Mouse (Mus musculus): ENCODE results near the gene Tsc1. TPM values are rescaled to one million over a fixed set of nuclear protein-coding genes. Genes with fewer than 3 reads are reported as not detected.

Gene Tsc1
- total and polyA plus RNA-seq, 2 experiments from 2014 or later: 20.0 to 42.3 TPM

DNA sequence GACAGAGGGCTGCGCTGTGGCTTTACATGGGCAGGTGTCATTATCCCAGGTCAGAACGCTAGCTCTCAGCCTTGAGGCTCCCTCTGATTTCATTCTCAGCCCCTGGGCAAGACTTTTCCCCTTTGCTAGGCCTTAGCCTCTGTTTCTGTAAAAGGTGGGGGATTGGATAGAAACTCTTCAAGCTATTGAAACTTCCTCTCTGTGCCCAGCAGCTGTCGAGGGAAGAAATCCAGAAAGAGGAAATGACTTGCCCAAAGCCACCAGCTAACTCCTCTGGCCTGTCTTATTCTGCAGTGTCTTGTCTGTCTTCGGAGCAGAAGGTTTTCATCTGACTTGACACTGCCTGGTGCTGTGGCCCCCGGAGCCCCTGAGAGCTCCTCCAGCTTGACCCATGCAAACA, 57.5 kb downstream of the Tsc1 start:
- peaks cover 5% of the 10 kb centered on the region for H3K4me1 ChIP-seq (ENCODE audit: insufficient read depth, low read length)
- no peak overlapping the region for H3K9ac ChIP-seq (replicated peaks; ENCODE audit: low read length)
- 74% methylated on average over 5 of the region's 5 CpGs for WGBS
- no peaks in the 10 kb centered on the region for H3K27me3 ChIP-seq (ENCODE audit: insufficient read depth, low read length)
- no peak overlapping the region for H3K4me2 ChIP-seq (ENCODE audit: low read depth, low read length)
- H3K4me3 ChIP-seq (ENCODE audit: low read length): no peak overlapping the region
- H3K9me3 ChIP-seq (ENCODE audit: low read length): no peaks in the 10 kb centered on the region
- no peaks in the 10 kb centered on the region for H3K36me3 ChIP-seq (ENCODE audit: insufficient read depth, low read length)
- ATAC-seq (no peak), DNase-seq (ENCODE audit: low spot score) (no peak)
- no peak for TF ChIP-seq CTCF (IDR thresholded peaks at IDR 0.05; ENCODE audit: low read depth)
- H3K27ac ChIP-seq: no peak overlapping the region

DNA sequence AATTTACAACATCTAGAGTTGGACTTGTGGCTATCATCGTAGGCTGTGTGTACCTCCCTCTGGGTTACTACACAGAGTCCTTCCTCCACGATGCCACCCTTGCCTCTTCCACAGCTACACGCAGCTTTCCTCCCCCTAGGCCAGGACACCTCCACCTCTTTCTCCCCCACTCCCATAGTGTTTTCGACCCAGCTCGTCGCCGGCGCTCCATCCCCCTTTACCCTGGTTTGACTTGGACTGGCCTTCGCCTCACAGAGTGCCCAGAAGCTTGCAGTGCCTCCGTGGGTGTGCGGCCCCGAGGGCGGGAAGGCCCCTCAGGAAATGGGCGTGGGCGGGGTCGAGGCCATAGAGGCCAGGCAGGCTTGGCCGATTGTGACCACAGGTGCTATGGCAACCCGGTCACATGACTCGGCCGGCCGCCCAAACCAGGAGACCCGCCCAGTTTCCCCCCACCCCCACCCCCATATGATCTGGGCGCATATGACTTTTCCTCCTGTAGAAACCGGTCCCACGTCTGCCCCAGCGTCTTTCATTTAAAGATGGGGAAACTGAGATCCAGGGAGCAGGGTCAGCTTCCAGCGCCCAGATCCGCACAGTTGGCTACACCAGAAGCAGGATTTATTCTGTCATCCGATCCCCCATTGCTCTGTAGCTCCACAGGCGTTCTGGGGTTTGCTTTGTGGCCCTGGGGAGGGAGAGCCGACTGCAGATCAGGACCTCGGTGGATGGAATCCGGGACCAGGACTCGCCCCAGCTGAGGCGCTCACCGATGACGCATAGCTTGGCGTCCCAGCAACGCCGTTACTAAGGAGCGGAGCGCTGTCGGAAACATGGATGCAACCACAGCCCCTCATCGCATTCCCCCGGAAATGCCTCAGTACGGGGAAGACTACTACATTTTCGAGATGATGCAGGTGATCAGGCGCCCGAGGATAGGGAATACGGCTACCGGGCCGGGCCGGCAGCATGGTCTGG, 58.6 kb downstream of the Tsc1 start, which contains the start of the genes Spaca9 and Ak8:
Gene Spaca9, minus strand, starts transcription at position 367 of the 975 bp plus-strand sequence.
Gene Ak8, plus strand, starts transcription at position 804 of the 975 bp plus-strand sequence.
- Histone ChIP-seq H3K4me1 (ENCODE audit: insufficient read depth, low read length) (peaks cover 5% of the 10 kb centered on the region), H3K4me2 (ENCODE audit: low read depth, low read length) (peak within 1 kb of the TSS; percentile 99), H3K27me3 (ENCODE audit: insufficient read depth, low read length) (no peaks in the 10 kb centered on the region), H3K9ac (replicated peaks; ENCODE audit: low read length) (peak within 1 kb of the TSS; percentile 56), H3K9me3 (ENCODE audit: low read length) (no peaks in the 10 kb centered on the region), H3K27ac (peak within 1 kb of the TSS; percentile 38; the same call in 1 of the 2 replicates), H3K36me3 (ENCODE audit: insufficient read depth, low read length) (no peaks in the 10 kb centered on the region), H3K4me3 (ENCODE audit: low read length) (peak within 1 kb of the TSS; percentile 64)
- ATAC-seq (peak; percentile 88), DNase-seq (ENCODE audit: low spot score) (peak; percentile 93)
- no peak for TF ChIP-seq CTCF (IDR thresholded peaks at IDR 0.05; ENCODE audit: low read depth)
- WGBS: 1% methylated on average over 53 of the region's 53 CpGs

DNA sequence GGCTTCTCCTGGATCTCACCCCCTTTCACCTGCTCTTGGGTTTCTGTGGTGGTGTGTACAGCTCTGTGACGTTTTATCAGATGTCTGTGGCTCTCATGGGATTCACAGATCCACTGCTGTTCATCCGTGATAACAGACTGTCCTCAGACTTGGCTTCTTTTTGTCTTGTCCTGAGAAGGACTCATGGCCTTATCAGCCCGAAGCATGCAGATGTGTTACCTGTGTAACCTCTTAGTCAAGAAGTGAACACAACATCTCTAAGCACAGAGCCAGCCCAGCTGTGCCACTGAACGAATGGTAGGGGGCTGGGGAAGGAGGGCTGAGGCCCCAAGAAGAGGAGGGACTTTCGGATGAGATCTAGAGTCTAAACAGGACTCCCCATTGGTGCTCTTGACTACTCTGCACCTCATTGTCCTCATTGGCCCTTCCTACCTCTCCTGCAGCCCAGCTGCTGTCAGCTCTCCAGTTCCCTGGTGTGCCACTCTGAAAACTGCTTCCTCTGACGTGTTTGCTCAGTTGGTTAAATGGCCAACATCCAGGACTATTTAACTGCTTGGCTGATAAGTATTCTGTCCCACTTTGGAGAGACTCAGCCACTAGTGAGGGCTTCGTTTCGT, 60.7 kb downstream of the Tsc1 start:
- TF ChIP-seq CTCF (IDR thresholded peaks at IDR 0.05; ENCODE audit: low read depth): no peak
- Histone ChIP-seq H3K27ac (no peak overlapping the region), H3K4me2 (ENCODE audit: low read depth, low read length) (no peak overlapping the region), H3K27me3 (ENCODE audit: insufficient read depth, low read length) (no peaks in the 10 kb centered on the region), H3K9me3 (ENCODE audit: low read length) (no peaks in the 10 kb centered on the region), H3K4me3 (ENCODE audit: low read length) (no peak overlapping the region), H3K36me3 (ENCODE audit: insufficient read depth, low read length) (no peaks in the 10 kb centered on the region), H3K4me1 (ENCODE audit: insufficient read depth, low read length) (peaks cover 5% of the 10 kb centered on the region), H3K9ac (replicated peaks; ENCODE audit: low read length) (no peak overlapping the region)
- WGBS: 63% methylated on average over 8 of the region's 8 CpGs
- DNase-seq (ENCODE audit: low spot score): no peak
- ATAC-seq: no peak

GRCm38 (mm10) chr2:28706106-28706636, 65.1 kb downstream of the Tsc1 start:
- Histone ChIP-seq H3K36me3 (ENCODE audit: insufficient read depth, low read length) (no peaks in the 10 kb centered on the region), H3K4me3 (ENCODE audit: low read length) (no peak overlapping the region), H3K9me3 (ENCODE audit: low read length) (no peaks in the 10 kb centered on the region), H3K27me3 (ENCODE audit: insufficient read depth, low read length) (no peaks in the 10 kb centered on the region), H3K27ac (no peak overlapping the region), H3K4me2 (ENCODE audit: low read depth, low read length) (no peak overlapping the region), H3K4me1 (ENCODE audit: insufficient read depth, low read length) (no peaks in the 10 kb centered on the region), H3K9ac (replicated peaks; ENCODE audit: low read length) (no peak overlapping the region)
- TF ChIP-seq CTCF (IDR thresholded peaks at IDR 0.05; ENCODE audit: low read depth): no peak
- no peak for ATAC-seq
- 76% methylated on average over 8 of the region's 8 CpGs for WGBS
- no peak for DNase-seq (ENCODE audit: low spot score)

DNA sequence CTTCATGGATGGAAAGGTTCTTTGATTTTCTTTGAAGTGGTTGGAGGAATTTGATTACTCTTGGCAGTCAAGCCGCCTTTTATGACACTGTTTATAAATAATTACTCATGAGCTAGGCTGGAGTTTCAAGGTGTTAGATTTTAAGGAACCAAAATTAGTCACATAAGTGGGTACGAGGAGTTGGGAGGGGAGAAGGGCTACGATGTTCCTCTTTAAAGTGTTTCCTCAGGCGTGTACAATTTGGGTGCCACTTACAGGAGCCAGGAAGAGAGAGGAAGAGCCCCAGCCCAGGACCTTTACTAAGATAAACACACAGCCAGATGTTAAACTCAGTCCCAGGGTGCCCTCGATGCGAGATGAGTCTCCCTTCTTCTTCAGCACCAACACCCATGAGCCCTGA, 65.8 kb downstream of the Tsc1 start:
- H3K4me3 ChIP-seq (ENCODE audit: low read length): no peak overlapping the region
- no peak overlapping the region for H3K9ac ChIP-seq (replicated peaks; ENCODE audit: low read length)
- no peaks in the 10 kb centered on the region for H3K27me3 ChIP-seq (ENCODE audit: insufficient read depth, low read length)
- TF ChIP-seq CTCF (IDR thresholded peaks at IDR 0.05; ENCODE audit: low read depth): no peak
- H3K27ac ChIP-seq: no peak overlapping the region
- DNase-seq (ENCODE audit: low spot score) (no peak), ATAC-seq (no peak)
- no peaks in the 10 kb centered on the region for H3K36me3 ChIP-seq (ENCODE audit: insufficient read depth, low read length)
- H3K9me3 ChIP-seq (ENCODE audit: low read length): no peaks in the 10 kb centered on the region
- no peaks in the 10 kb centered on the region for H3K4me1 ChIP-seq (ENCODE audit: insufficient read depth, low read length)
- 80% methylated on average over 6 of the region's 6 CpGs for WGBS
- no peak overlapping the region for H3K4me2 ChIP-seq (ENCODE audit: low read depth, low read length)

DNA sequence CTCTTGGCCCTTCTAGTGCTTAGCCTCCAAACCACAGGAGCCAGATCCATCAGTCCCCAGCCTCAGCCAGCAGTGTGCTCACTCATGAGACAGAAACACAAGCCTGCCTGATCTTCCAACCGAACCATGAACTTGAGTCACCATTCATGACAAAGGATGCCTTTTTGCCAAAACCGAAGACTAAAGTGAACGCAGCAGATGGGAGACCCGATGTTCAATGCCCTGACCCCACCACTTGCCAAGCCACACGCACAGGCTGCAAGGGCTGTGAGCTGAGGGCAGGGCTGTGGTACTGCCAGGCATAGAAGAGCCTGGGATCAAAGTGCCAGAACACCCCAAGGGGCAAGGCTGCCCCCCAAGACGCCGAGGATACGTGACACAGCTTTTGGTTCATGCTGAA, 72.0 kb downstream of the Tsc1 start:
- Histone ChIP-seq H3K9ac (replicated peaks; ENCODE audit: low read length) (no peak overlapping the region), H3K27ac (no peak overlapping the region), H3K4me2 (ENCODE audit: low read depth, low read length) (no peak overlapping the region), H3K27me3 (ENCODE audit: insufficient read depth, low read length) (no peaks in the 10 kb centered on the region), H3K36me3 (ENCODE audit: insufficient read depth, low read length) (no peaks in the 10 kb centered on the region), H3K9me3 (ENCODE audit: low read length) (no peaks in the 10 kb centered on the region), H3K4me3 (ENCODE audit: low read length) (no peak overlapping the region), H3K4me1 (ENCODE audit: insufficient read depth, low read length) (no peaks in the 10 kb centered on the region)
- DNase-seq (ENCODE audit: low spot score) (peak; percentile 36), ATAC-seq (no peak; the same call in 1 of the 2 replicates)
- TF ChIP-seq CTCF (IDR thresholded peaks at IDR 0.05; ENCODE audit: low read depth): no peak
- 68% methylated on average over 8 of the region's 8 CpGs for WGBS
